Mouse (Mus musculus) G1E (cell line): ENCODE measurements at regions not wholly inside any gene's neighbourhood (a gene's known extent, or its start where the extent isn't known, plus 50 kb on each side); places are given as distances from the start of the nearest gene placed in this dataset.

ENCODE experiments used
- CTCF ChIP-seq: IDR thresholded peaks from 2 replicates; pipeline ENCODE4 v1.5.1; 2012; ENCODE audit warnings: low read depth, low read length, inconsistent platforms, mixed read lengths
- GATA2 ChIP-seq: IDR thresholded peaks from 2 replicates; pipeline ENCODE4 v1.6.1; 2012; ENCODE audit warnings: low read depth, low read length, inconsistent platforms, borderline replicate concordance
- POLR2AphosphoS5 ChIP-seq: IDR thresholded peaks from 2 replicates; pipeline ENCODE4 v1.6.1; 2012; ENCODE audit warnings: low read depth, low read length, inconsistent platforms; ENCODE audit not compliant: insufficient replicate concordance

DNA sequence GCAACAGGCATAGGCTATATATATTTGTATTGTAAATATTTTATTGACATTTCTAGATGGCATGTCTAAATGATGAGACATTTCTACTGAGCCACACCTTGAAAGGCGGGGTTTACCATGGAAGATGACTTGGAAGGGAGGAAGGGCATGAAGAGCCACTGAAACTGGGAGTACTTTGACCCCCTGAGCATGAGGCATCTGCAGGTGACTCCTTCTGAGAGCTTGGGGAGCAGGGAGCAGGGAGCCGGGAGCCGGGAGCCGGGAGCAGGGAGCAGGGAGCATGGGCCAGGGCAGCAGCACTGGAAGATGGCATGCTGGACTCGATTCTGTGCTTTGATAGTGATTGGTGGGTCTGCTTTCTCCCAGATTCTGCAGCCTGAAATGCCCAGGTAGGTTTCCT is 253.5 kb upstream of the Nr5a2 start:
- TF ChIP-seq CTCF (no peak), GATA2 (no peak), POLR2AphosphoS5 (no peak)
